Mouse (Mus musculus) limb, embryonic 10.5 days (tissue): Measurements from ENCODE around the gene Plekha4. TPM values are rescaled to one million over a fixed set of nuclear protein-coding genes. Genes with fewer than 3 reads are reported as not detected.
"Not testable (repeated sequence)": the region's sequence is repeated elsewhere in the genome, so short reads cannot be mapped to it uniquely, and the experiment has no call there.

Experiments used
- DNase-seq: peaks from one replicate; pipeline ENCODE4 v3.0.0-alpha.2; 2017; ENCODE audit warnings: low spot score
- H3K27ac ChIP-seq: fragments of 300-500 bp; sonication (generic); 2 replicates; pipeline ENCODE4 v1.5.1; 2016; ENCODE audit warnings: mild to moderate bottlenecking
- H3K27me3 ChIP-seq: fragments of 300-500 bp; sonication (generic); 2 replicates; pipeline ENCODE4 v1.6.1; 2016; ENCODE audit warnings: low read depth, mild to moderate bottlenecking; ENCODE audit not compliant: poor library complexity, severe bottlenecking
- H3K36me3 ChIP-seq: fragments of 300-500 bp; sonication (generic); 2 replicates; pipeline ENCODE4 v1.6.1; 2016; ENCODE audit warnings: mild to moderate bottlenecking, moderate library complexity
- H3K4me1 ChIP-seq: fragments of 300-500 bp; sonication (generic); 2 replicates; pipeline ENCODE4 v1.6.1; 2016
- H3K4me3 ChIP-seq: fragments of 300-500 bp; sonication (generic); 2 replicates; pipeline ENCODE4 v1.5.1; 2016; ENCODE audit warnings: mild to moderate bottlenecking, moderate library complexity
- H3K9me3 ChIP-seq: fragments of 300-500 bp; sonication (generic); replicated peaks from 2 replicates; pipeline ENCODE4 v1.6.1; 2016; ENCODE audit warnings: mild to moderate bottlenecking
- WGBS: fragments of 180-500 bp; shearing (Covaris S2); methylation state at CpG from one replicate; pipeline ENCODE4 v1.1.7; 2016; 5-methylcytosine and 5-hydroxymethylcytosine counted together
- polyA plus RNA-seq: library from polyadenylated mRNA; unstranded; fragments of >200 nt; fragmentation: Nextera tagmentation; extraction: Ambion mirVana; gene quantifications from 2 replicates; pipeline ENCODE4 v1.2.1, GENCODE M21; 2016

The Plekha4 gene
- polyA plus RNA-seq, 1 experiment from 2014 or later = 1.0 TPM

GRCm38 (mm10) chr7:45515436-45515835 is 10.7 kb upstream of the Plekha4 start:
- H3K4me3 ChIP-seq = peak overlapping the region; percentile 7
- no peaks in the 10 kb centered on the region for H3K36me3 ChIP-seq
- DNase-seq = peak; percentile 45
- H3K27ac ChIP-seq = no peak overlapping the region
- H3K27me3 ChIP-seq = no peaks in the 10 kb centered on the region
- WGBS = 17% methylated on average over 16 of the region's 16 CpGs
- no peaks in the 10 kb centered on the region for H3K9me3 ChIP-seq
- peaks cover 11% of the 10 kb centered on the region for H3K4me1 ChIP-seq

- not testable (repeated sequence) for H3K36me3 ChIP-seq, H3K4me3 ChIP-seq, H3K27me3 ChIP-seq, DNase-seq, H3K27ac ChIP-seq, H3K9me3 ChIP-seq
- H3K4me1 ChIP-seq = peaks cover 17% of the 10 kb centered on the region
- WGBS = 74% methylated on average over 5 of the region's 5 CpGs
These were observed 9.3 kb upstream of the Plekha4 start for GRCm38 (mm10) chr7:45516846-45517245.

- WGBS = 94% methylated on average over 16 of the region's 16 CpGs
- no peak overlapping the region for H3K4me3 ChIP-seq
- H3K4me1 ChIP-seq = peaks cover 33% of the 10 kb centered on the region
- H3K36me3 ChIP-seq = peaks cover 8% of the 10 kb centered on the region
- H3K9me3 ChIP-seq = no peaks in the 10 kb centered on the region
- H3K27me3 ChIP-seq = no peaks in the 10 kb centered on the region
- H3K27ac ChIP-seq = no peak overlapping the region
- no peak for DNase-seq
These were observed 7.5 kb upstream of the Plekha4 start for GRCm38 (mm10) chr7:45518618-45519017.

GRCm38 (mm10) chr7:45519345-45520120 is 6.6 kb upstream of the Plekha4 start:
- no peak overlapping the region for H3K4me3 ChIP-seq
- no peaks in the 10 kb centered on the region for H3K27me3 ChIP-seq
- no peak overlapping the region for H3K27ac ChIP-seq
- 77% methylated on average over 8 of the region's 8 CpGs for WGBS
- no peak for DNase-seq
- peaks cover 38% of the 10 kb centered on the region for H3K4me1 ChIP-seq
- peaks cover 15% of the 10 kb centered on the region for H3K36me3 ChIP-seq
- no peaks in the 10 kb centered on the region for H3K9me3 ChIP-seq

GRCm38 (mm10) chr7:45520605-45521004 is 5.5 kb upstream of the Plekha4 start:
- no peak overlapping the region for H3K4me3 ChIP-seq
- 94% methylated on average over 7 of the region's 7 CpGs for WGBS

GRCm38 (mm10) chr7:45521728-45522184 is 4.4 kb upstream of the Plekha4 start:
- H3K27me3 ChIP-seq = no peaks in the 10 kb centered on the region
- H3K9me3 ChIP-seq = no peaks in the 10 kb centered on the region
- peak overlapping the region; percentile 92 for H3K27ac ChIP-seq
- peaks cover 40% of the 10 kb centered on the region for H3K4me1 ChIP-seq
- WGBS = under 1% methylated on average over 28 of the region's 28 CpGs
- DNase-seq = peak; percentile 88
- peak overlapping the region; percentile 66 for H3K4me3 ChIP-seq
- H3K36me3 ChIP-seq = peaks cover 19% of the 10 kb centered on the region

More at GRCm38 (mm10) chr7:45520605-45521004, 5.5 kb upstream of the Plekha4 start:
- H3K36me3 ChIP-seq = peaks cover 19% of the 10 kb centered on the region
- H3K27ac ChIP-seq = no peak overlapping the region
- no peaks in the 10 kb centered on the region for H3K27me3 ChIP-seq
- no peaks in the 10 kb centered on the region for H3K9me3 ChIP-seq
- DNase-seq = no peak
- peaks cover 43% of the 10 kb centered on the region for H3K4me1 ChIP-seq

GRCm38 (mm10) chr7:45522194-45522752 is 3.9 kb upstream of the Plekha4 start:
- peak overlapping the region; percentile 66 for H3K4me3 ChIP-seq
- H3K9me3 ChIP-seq = no peaks in the 10 kb centered on the region
- DNase-seq = no peak
- WGBS = 58% methylated on average over 16 of the region's 16 CpGs
- H3K27ac ChIP-seq = peak overlapping the region; percentile 92
- H3K36me3 ChIP-seq = peaks cover 19% of the 10 kb centered on the region
- H3K27me3 ChIP-seq = no peaks in the 10 kb centered on the region
- H3K4me1 ChIP-seq = peaks cover 40% of the 10 kb centered on the region

- Histone ChIP-seq H3K27me3 (no peaks in the 10 kb centered on the region), H3K4me1 (peaks cover 40% of the 10 kb centered on the region), H3K36me3 (peaks cover 19% of the 10 kb centered on the region), H3K4me3 (peak overlapping the region; percentile 66), H3K9me3 (no peaks in the 10 kb centered on the region), H3K27ac (no peak overlapping the region)
- DNase-seq = no peak
- WGBS = 69% methylated on average over 18 of the region's 18 CpGs
These were observed 3.0 kb upstream of the Plekha4 start for GRCm38 (mm10) chr7:45522957-45523676.

- peak overlapping the region; percentile 31 for H3K4me3 ChIP-seq
- no peak for DNase-seq
These were observed 2.4 kb upstream of the Plekha4 start for GRCm38 (mm10) chr7:45523678-45524170.

GRCm38 (mm10) chr7:45524841-45525621 is 1.1 kb upstream of the Plekha4 start:
- WGBS = 34% methylated on average over 12 of the region's 12 CpGs
- peaks cover 19% of the 10 kb centered on the region for H3K36me3 ChIP-seq
- no peaks in the 10 kb centered on the region for H3K27me3 ChIP-seq
- peak overlapping the region; percentile 91 for H3K27ac ChIP-seq
- H3K4me3 ChIP-seq = peak overlapping the region; percentile 91
- peaks cover 48% of the 10 kb centered on the region for H3K4me1 ChIP-seq
- no peaks in the 10 kb centered on the region for H3K9me3 ChIP-seq
- DNase-seq = no peak

More at GRCm38 (mm10) chr7:45523678-45524170, 2.4 kb upstream of the Plekha4 start:
- no peaks in the 10 kb centered on the region for H3K9me3 ChIP-seq
- H3K27ac ChIP-seq = no peak overlapping the region
- WGBS = 84% methylated on average over 13 of the region's 13 CpGs
- H3K4me1 ChIP-seq = peaks cover 40% of the 10 kb centered on the region
- H3K27me3 ChIP-seq = no peaks in the 10 kb centered on the region
- peaks cover 19% of the 10 kb centered on the region for H3K36me3 ChIP-seq

- peak overlapping the region; percentile 91 for H3K27ac ChIP-seq
- 24% methylated on average over 7 of the region's 7 CpGs for WGBS
- no peaks in the 10 kb centered on the region for H3K9me3 ChIP-seq
- H3K36me3 ChIP-seq = peaks cover 19% of the 10 kb centered on the region
- 0 out of 2 replicates have a peak, but pooled peaks cover 3% of the 10 kb centered on the region for H3K27me3 ChIP-seq
- H3K4me3 ChIP-seq = peak overlapping the region; percentile 91
- peaks cover 51% of the 10 kb centered on the region for H3K4me1 ChIP-seq
- no peak for DNase-seq
These were observed 467 bp downstream of the Plekha4 start for GRCm38 (mm10) chr7:45526474-45527120.

- H3K4me3 ChIP-seq, H3K27ac ChIP-seq, H3K9me3 ChIP-seq, H3K27me3 ChIP-seq, DNase-seq: not testable (repeated sequence)
- peaks cover 19% of the 10 kb centered on the region for H3K36me3 ChIP-seq
- WGBS = 94% methylated on average over 6 of the region's 6 CpGs
- peaks cover 46% of the 10 kb centered on the region for H3K4me1 ChIP-seq
These were observed 1.0 kb downstream of the Plekha4 start for GRCm38 (mm10) chr7:45527169-45527568.
